Mouse (Mus musculus) cerebellum, adult 2 months (tissue): ENCODE data around the gene Fam209.

Experiments used
- CTCF ChIP-seq: fragments of 200-500 bp; IDR thresholded peaks from 2 replicates; pipeline ENCODE4 v1.5.1; 2011; ENCODE audit warnings: low read depth, mild to moderate bottlenecking, control low read depth, low read length, moderate library complexity, borderline replicate concordance; ENCODE audit not compliant: insufficient read depth
- POLR2A ChIP-seq: fragments of 200-500 bp; IDR thresholded peaks from 2 replicates; pipeline ENCODE4 v1.6.1; 2011; ENCODE audit warnings: low read length, control low read depth, borderline replicate concordance; ENCODE audit not compliant: insufficient read depth

GRCm38 (mm10) chr2:172474970-172475369 is 2.6 kb downstream of the Fam209 start:
- TF ChIP-seq POLR2A (no peak), CTCF (peak; percentile 18; the same call in 1 of the 2 replicates)
